Mouse (Mus musculus) right cerebral cortex, postnatal 10 days (tissue): ENCODE measurements around the gene Gpr82.
A peak's percentile ranks its signal among the peaks of the same experiment; 100 is the strongest.

Source experiments
- DNase-seq, 2 experiments: peaks; one replicate each; pipeline ENCODE4 v3.0.0; 2021; ENCODE audit warnings: low spot score in 2 of 2

The Gpr82 gene

GRCm38 (mm10) chrX:13661063-13661462, at the start of gene Gpr82:
Gpr82 (plus strand) TSS chrX:13661363.
- no peak for DNase-seq

- DNase-seq = no peak
These were observed 49.0 kb upstream of the Gpr82 start for GRCm38 (mm10) chrX:13612115-13612514.

GRCm38 (mm10) chrX:13616726-13617125, 44.4 kb upstream of the Gpr82 start:
- DNase-seq = no peak

GRCm38 (mm10) chrX:13617294-13617693, 43.9 kb upstream of the Gpr82 start:
- DNase-seq = no peak

DNA sequence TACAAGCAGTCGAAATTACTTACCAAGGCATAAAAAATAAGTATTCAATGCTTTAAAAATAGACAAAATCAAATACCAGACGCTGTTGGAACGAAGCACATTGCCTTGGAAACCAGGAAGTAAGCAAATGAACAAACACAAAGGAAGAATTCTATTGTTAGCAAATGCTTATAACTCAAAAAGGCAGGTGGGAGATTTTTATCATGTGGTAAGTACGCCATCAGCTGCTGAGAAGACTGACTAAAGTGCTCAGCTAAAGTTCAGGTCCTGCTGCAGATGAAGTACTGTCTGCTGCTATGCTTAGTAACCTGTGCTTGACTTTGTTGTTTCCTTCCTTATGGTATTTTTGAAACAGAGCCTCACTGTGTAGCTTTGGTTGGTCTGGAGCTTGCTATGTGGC, 42.7 kb upstream of the Gpr82 start:
- no peak for DNase-seq

DNA sequence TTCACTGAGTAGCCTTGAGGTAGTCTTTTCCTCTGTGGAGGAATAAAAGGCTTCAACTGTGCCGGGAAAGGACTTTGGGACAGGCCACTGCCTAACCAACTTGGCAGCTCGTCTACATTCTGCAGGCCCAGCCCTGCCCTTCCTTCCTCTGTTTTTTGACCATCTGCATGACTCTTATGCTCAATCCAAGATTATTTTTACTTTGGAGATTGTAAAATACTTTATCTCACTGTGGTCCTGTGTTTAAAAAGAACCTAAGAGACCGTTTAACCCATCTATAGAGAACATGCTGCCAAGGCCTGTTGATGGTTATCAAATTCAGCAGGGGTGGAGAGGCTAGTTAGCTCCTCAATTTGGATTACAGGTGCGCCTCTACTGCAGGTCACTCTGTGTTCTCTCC, 39.7 kb upstream of the Gpr82 start:
- DNase-seq = no peak

GRCm38 (mm10) chrX:13622654-13623053, 38.5 kb upstream of the Gpr82 start:
- DNase-seq = no peak

- DNase-seq = no peak
These were observed 29.4 kb upstream of the Gpr82 start, which contains the start of gene Gpr34 for GRCm38 (mm10) chrX:13631599-13632283. Gpr34 (plus strand) TSS chrX:13632089.

DNA sequence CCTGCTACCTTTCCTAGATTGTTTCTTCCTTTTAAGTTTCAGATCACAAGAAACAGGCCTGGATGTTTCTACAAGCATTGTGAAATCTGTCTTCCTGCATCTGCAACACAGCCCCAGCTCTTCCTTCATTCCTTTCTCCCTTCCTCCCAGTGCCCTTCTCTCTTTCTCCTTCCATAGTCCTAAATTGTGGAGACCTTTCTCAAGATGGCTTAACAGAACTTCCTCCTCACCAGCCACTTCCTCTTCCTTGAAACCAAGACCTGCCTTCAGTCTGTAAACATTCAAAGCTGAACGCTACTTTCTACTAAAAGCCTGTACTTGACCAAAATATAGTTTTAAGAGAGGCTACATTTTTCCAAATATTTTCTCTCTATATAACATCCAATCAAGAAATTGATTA, 24.8 kb upstream of the Gpr82 start:
- no peak for DNase-seq

- DNase-seq = no peak
These were observed 22.3 kb upstream of the Gpr82 start for GRCm38 (mm10) chrX:13638894-13639293.

GRCm38 (mm10) chrX:13651889-13652288, 9.3 kb upstream of the Gpr82 start:
- DNase-seq = no peak

DNA sequence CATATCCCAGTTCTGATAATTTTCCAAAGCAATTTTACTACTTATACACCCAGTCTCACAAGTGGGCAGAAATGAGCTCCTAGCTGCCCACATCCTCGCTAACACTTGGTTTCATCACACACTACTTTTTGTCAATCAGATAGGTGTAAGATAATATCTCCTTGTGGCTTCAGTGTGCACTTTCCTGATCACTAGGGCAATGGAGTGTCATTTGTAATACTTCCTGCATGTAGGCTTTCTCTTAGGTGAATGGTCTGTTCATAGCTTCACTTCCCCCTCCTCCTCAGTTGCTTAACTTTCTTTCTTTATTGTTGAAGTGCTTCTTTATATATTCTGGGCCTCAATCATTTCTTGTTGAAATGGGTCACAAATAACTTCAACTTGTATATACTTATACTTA, 8.9 kb upstream of the Gpr82 start:
- DNase-seq = no peak

DNA sequence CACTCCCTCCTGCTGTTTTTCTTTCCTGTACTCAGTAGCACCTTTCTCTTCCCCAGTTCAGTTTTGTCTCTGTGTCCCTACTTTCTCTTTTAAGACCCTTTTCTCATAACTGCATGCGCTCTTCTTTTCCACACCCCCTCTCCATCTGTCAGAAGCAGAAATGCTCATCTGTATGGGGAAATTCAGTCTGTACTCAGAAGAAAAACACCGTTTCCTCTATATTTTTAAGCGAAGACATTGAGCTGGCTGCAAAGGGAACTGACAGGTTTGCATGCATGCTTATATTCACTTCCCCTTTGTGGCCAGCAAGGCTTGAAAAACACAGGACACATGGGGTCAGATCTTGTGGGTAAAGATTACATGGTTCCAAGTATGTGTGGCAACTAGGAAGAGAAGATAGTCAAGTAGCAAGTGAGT, 6.2 kb upstream of the Gpr82 start:
- DNase-seq = peak; percentile 20 to 25

- no peak for DNase-seq
These were observed 5.3 kb upstream of the Gpr82 start for GRCm38 (mm10) chrX:13655906-13656305.

DNA sequence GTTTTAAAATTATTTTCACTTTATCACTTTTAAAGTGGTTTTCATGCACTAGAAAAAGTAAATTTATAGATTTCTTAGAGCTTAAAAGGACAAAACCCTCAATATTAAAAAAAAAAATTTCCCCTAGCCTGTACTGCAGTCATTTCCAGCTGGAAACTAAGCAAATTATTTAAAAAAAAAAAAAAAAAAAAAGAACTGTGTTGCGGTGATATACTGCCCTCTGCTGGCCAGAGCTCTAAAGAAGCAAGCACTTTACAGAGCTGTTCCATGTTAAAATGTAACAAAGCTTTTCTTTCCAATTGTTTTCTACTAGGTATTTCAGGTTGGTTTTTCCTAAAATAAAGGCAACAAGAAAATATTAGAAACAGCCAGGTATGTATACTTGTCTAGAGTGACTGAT, 4.4 kb upstream of the Gpr82 start:
- DNase-seq = peak; percentile 38 to 66

DNA sequence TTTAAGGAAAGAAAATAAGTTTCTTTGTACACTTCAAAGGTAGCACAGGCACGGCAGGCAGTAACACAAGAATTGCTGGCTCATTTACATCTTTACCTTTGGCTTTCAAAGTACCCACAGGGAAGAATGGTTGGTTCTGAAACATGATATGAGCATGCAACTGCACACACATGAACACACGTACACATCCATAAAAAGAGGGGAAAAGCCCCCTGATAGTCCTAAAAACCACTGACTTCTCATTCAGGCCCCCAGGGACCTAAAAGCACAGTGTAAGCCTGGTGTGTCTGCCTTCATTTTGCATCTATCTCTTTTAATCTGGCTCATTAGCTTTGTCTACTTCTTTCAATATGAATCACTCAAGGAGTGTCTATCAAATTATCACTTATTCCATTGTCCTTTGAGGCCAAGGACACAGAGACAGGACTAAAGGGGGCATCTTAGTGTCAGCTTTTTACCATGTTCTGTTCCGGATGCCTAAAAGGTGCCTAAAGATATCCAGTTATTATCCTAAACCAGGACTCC, 2.5 kb upstream of the Gpr82 start:
- DNase-seq = no peak

DNA sequence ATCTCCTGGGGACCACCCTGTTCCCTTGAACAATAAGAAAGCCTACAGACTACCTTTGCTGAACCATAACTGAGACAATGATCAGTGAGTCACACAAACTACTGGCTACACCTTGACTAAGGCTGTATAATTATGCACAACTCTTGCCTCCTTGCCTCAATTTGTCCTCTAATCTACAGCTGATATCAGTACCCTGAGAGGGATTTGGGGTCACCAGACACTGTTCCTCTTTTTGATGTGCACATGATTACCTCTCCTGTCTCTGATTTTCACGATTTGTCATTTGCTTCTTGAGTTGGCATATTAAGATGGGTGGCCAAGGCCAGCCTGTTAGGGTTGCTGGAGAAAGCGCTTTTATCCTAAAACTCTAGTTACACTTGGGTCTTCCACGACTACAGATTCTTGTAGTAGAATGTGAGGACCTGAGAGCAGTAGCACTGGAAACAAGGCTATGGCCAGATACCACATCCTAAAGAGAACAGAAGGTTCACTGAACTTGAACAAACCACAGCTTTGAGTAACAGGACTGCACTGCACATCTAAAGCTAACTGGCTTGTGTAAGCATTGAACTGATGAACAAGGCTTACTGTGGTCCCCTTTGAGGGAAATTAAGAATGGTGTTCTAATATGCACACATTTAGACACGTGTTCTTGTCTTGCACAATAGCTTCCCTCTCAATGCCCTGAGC, 1.8 kb upstream of the Gpr82 start:
- DNase-seq = no peak

DNA sequence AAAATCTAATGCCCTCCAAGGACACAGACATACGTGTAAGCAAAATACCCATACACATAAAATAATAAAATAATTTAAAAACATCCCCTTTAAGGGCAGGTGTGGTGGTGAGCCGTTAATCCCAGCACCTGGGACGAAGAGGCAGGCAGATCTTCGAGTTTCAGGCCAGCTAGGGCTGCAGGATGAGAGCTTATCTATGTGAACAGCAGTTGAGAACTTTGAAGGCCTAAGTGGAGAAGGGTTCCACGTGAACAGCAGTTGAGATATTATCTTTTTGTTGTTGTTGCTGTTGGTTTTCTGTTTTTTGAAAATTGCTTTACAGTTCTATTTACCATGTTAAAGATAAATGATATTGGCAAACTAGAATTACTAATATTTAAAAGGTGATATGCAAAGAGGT, 7.7 kb downstream of the Gpr82 start:
- no peak for DNase-seq

- no peak for DNase-seq
These were observed 9.2 kb downstream of the Gpr82 start for GRCm38 (mm10) chrX:13670342-13670741.

- DNase-seq = no peak
These were observed 11.8 kb downstream of the Gpr82 start for GRCm38 (mm10) chrX:13673001-13673400.

DNA sequence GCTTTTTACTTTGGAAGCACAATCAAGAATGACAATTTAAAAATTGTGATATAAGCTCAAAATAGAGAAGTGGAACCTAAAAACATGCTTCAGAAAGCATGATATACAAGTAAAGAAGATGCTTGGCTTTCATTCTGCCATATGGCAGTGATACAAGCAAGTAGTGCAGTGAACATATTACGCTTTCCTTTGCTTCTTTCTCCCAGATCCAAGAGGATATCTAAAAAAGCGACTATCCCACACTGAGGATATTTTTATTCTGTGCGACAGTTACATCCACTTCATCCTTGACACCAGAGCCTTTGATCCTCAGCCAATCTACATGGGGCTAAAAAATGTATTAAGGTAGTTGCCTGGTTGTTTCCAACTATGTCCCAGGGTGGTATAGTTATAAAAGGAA, 20.6 kb downstream of the Gpr82 start:
- no peak for DNase-seq

- DNase-seq = no peak
These were observed 25.4 kb downstream of the Gpr82 start for GRCm38 (mm10) chrX:13686589-13686988.

GRCm38 (mm10) chrX:13688356-13688755, 27.2 kb downstream of the Gpr82 start:
- DNase-seq = peak in 1 of 2 experiments; percentile 29
